Mouse (Mus musculus) heart, adult 18-20 months (tissue): Measurements from ENCODE around the gene Armc8. TPM values are rescaled to one million over a fixed set of nuclear protein-coding genes. Genes with fewer than 3 reads are reported as not detected.
"Not testable (repeated sequence)": the region's sequence is repeated elsewhere in the genome, so short reads cannot be mapped to it uniquely, and the experiment has no call there.

ENCODE experiments used
- DNase-seq, 2 experiments: peaks; one replicate each; pipeline ENCODE4 v3.0.0; 2021 to 2022; ENCODE audit warnings: mixed read lengths in 1 of 2
- long read RNA-seq, 2 experiments: library from polyadenylated mRNA; stranded (forward); transcript quantifications; one replicate each; pipeline ENCODE4 v2.0.0; 2021
- total RNA-seq, 2 experiments: library from RNA; stranded (reverse); gene quantifications; 2 replicates each; pipeline ENCODE4 v1.2.3; 2021

The Armc8 gene
- 10 to 100 TPM; 16.8 to 17.3 TPM for total RNA-seq
- long read RNA-seq, experiment 1, full-length matches to known transcripts = 6 of 26 reads
- long read RNA-seq, experiment 1, partial matches to known transcripts = 4 of 26 reads
- long read RNA-seq, experiment 1, other reads (novel, unspliced or antisense) = 16 of 26 reads
- long read RNA-seq, experiment 2, full-length matches to known transcripts = 2 of 9 reads
- long read RNA-seq, experiment 2, partial matches to known transcripts = 4 of 9 reads
- long read RNA-seq, experiment 2, other reads (novel, unspliced or antisense) = 3 of 9 reads

- peak; percentile 91 to 94 for DNase-seq
These were observed at the start of gene Armc8 for GRCm38 (mm10) chr9:99568347-99569070. Gene Armc8 (minus strand): TSS chr9:99568899.

- DNase-seq = no peak
These were observed 43.5 kb upstream of the Armc8 start, which contains the start of gene A4gnt for GRCm38 (mm10) chr9:99612202-99612601. Gene A4gnt (plus strand): TSS chr9:99612502.

- no peak for DNase-seq
These were observed 34.9 kb upstream of the Armc8 start for GRCm38 (mm10) chr9:99603566-99603965.

- DNase-seq = not testable (repeated sequence)
These were observed 30.4 kb upstream of the Armc8 start for GRCm38 (mm10) chr9:99599127-99599526.

GRCm38 (mm10) chr9:99591144-99591543, 22.4 kb upstream of the Armc8 start:
- no peak for DNase-seq

GRCm38 (mm10) chr9:99587505-99588202, 19.0 kb upstream of the Armc8 start:
- DNase-seq = peak; percentile 22 to 75

- peak; percentile 12 to 26 for DNase-seq
These were observed 12.0 kb upstream of the Armc8 start for GRCm38 (mm10) chr9:99580655-99581054.

GRCm38 (mm10) chr9:99575677-99576480, 7.2 kb upstream of the Armc8 start, which contains the start of gene Dbr1:
Gene Dbr1 (plus strand): TSS chr9:99575799.
- peak; percentile 95 to 97 for DNase-seq

GRCm38 (mm10) chr9:99569071-99569397, 335 bp upstream of the Armc8 start:
- no peak for DNase-seq

GRCm38 (mm10) chr9:99568023-99568346, 714 bp downstream of the Armc8 start:
- DNase-seq = no peak

- peak; percentile 58 to 72 for DNase-seq
These were observed 5.0 kb downstream of the Armc8 start for GRCm38 (mm10) chr9:99563714-99564113.

GRCm38 (mm10) chr9:99560389-99560788, 8.3 kb downstream of the Armc8 start:
- DNase-seq = no peak

- DNase-seq = no peak
These were observed 9.2 kb downstream of the Armc8 start for GRCm38 (mm10) chr9:99559557-99559904.

- no peak for DNase-seq
These were observed 9.7 kb downstream of the Armc8 start for GRCm38 (mm10) chr9:99558824-99559556.

- no peak for DNase-seq
These were observed 11.0 kb downstream of the Armc8 start for GRCm38 (mm10) chr9:99557580-99558300.

- DNase-seq = no peak
These were observed 13.4 kb downstream of the Armc8 start for GRCm38 (mm10) chr9:99555253-99555652.

- no peak for DNase-seq
These were observed 14.6 kb downstream of the Armc8 start for GRCm38 (mm10) chr9:99554052-99554451.

GRCm38 (mm10) chr9:99553049-99553448, 15.7 kb downstream of the Armc8 start:
- DNase-seq = peak; percentile 12 to 19

- no peak for DNase-seq
These were observed 16.6 kb downstream of the Armc8 start for GRCm38 (mm10) chr9:99552068-99552467.

GRCm38 (mm10) chr9:99546259-99546658, 22.4 kb downstream of the Armc8 start:
- DNase-seq = no peak

GRCm38 (mm10) chr9:99531865-99532264, 36.8 kb downstream of the Armc8 start:
- DNase-seq = no peak
